Comparison of ENCODE assay signal across 9 mouse cellular contexts in the genomic region with DNA sequence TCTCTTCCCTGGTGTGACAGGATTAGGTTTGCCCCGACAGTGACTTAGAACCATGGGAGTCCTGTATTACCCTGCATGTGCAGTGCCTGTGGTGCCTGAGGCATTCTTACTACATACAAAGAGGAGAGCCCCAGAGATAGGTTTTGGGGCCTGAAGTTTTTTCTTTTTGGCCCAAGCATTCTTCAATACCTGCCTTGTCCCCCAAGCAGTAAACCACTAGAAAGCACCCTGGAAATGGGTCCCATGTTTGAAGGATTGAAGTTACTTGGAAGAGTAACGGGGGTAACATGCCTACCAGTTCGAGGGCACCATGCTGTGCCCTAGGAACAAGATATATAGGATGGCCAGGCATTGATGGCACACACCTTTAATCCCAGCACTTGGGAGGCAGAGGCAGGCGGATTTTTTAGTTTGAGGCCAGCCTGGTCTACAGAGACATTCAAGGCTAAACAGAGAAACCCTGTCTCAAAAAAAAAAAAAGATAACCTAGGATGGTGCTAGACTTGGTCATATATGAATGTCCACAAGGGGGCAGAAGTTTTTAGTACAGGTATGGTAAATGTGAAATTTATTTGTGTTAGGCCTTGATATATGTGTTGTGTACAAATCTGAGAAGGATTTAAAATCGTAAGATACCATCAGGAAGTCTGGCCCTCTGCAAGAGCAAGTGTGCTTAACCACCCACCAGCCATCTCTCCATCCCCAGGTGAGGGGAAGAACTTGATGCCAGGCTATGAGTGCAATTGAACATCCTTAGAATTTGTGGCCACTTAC. TPM values are rescaled to one million over a fixed set of nuclear protein-coding genes. Genes with fewer than 3 reads are reported as not detected.
DNase-seq lines count a peak whose midpoint lies in the region; ATAC-seq and TF ChIP-seq lines count a peak whose summit lies in the region.
"Had no signal": no experiment of that assay in that cellular context is flagged by ENCODE, and none has a peak within 500 bp of the region (broad histone marks: within the 10 kb centered on the region; RNA-seq: fewer than 3 reads in every experiment).

No protein-coding gene starts in this region.

- TF ChIP-seq CTCF in heart, adult 2 months (IDR thresholded peaks at IDR 0.05), result peak; percentile 75
- TF ChIP-seq CTCF in embryonic fibroblast, embryonic 13.5 days (IDR thresholded peaks at IDR 0.05; ENCODE audit: borderline replicate concordance, insufficient read depth, low read length), result no peak

- WGBS in heart, adult 2 months, result 70% methylated on average over 5 of the region's 5 CpGs
- 69% methylated on average over 5 of the region's 5 CpGs for WGBS in heart, embryonic 11.5 days (ENCODE audit: insufficient replicate concordance)

- H3K9me3 ChIP-seq in heart, embryonic 11.5 days (replicated peaks; ENCODE audit: control insufficient read depth, low read length), result no peaks in the 10 kb centered on the region
- H3K9me3 ChIP-seq: heart, embryonic 13.5 days had no signal

- peak; percentile 27; the same call in 1 of the 2 replicates for TF ChIP-seq POLR2A in heart, adult 2 months (IDR thresholded peaks at IDR 0.05; ENCODE audit: insufficient read depth, low read depth, low read length)
- peak; percentile 55 for TF ChIP-seq POLR2A in embryonic fibroblast, embryonic 13.5 days (IDR thresholded peaks at IDR 0.05; ENCODE audit: low read depth, low read length)

- H3K4me2 ChIP-seq in heart, embryonic 11.5 days, result no peak overlapping the region
- H3K4me2 ChIP-seq: heart, embryonic 13.5 days had no signal

- no peak for ATAC-seq in heart, embryonic 11.5 days (replicated peaks; ENCODE audit: insufficient number of reproducible peaks, low FRiP score, low TSS enrichment)
- no peak for ATAC-seq in frontal cortex, adult (ENCODE audit: low TSS enrichment)

- no peak overlapping the region for H3K9ac ChIP-seq in heart, adult 2 months (ENCODE audit: low read depth, low read length)
- no peak overlapping the region for H3K9ac ChIP-seq in heart, embryonic 11.5 days (ENCODE audit: low read depth, low read length)
- H3K9ac ChIP-seq: heart, embryonic 13.5 days had no signal

- 0 out of 2 replicates have a peak, but pooled peaks cover 1% of the 10 kb centered on the region for H3K79me2 ChIP-seq in heart, adult 2 months (replicated peaks; ENCODE audit: control insufficient read depth, insufficient read depth, low read length)

- H3K36me3 ChIP-seq in heart, adult 2 months (ENCODE audit: control insufficient read depth, insufficient read depth, low read length), result peaks cover 9% of the 10 kb centered on the region
- H3K36me3 ChIP-seq in heart, embryonic 11.5 days (ENCODE audit: control insufficient read depth, insufficient read depth, low read length), result peaks cover 17% of the 10 kb centered on the region

- H3K4me1 ChIP-seq in heart, adult 2 months (ENCODE audit: control insufficient read depth, insufficient read depth, low read length), result peaks cover 2% of the 10 kb centered on the region; the same call in 1 of the 2 replicates
- H3K4me1 ChIP-seq in heart, embryonic 11.5 days (ENCODE audit: control insufficient read depth, insufficient read depth, low read length), result peaks cover 9% of the 10 kb centered on the region
- no peaks in the 10 kb centered on the region; the same call in none of the 2 replicates for H3K4me1 ChIP-seq in embryonic fibroblast, embryonic 13.5 days (ENCODE audit: control insufficient read depth, insufficient read depth, low read length)

- DNase-seq in heart, adult 2 months, result no peak
- DNase-seq in thymus, postnatal 0 days (ENCODE audit: low spot score), result peak; percentile 68
- DNase-seq in thymus, postnatal 4 days, result no peak
- no peak for DNase-seq in right cerebral cortex, postnatal 25 days
- no peak for DNase-seq in layer of hippocampus, postnatal 36 days

- intact Hi-C loops in heart, adult 2 months (cut with DNase I), result loop anchor here (2.0 to 10.0 kb wide), 2 partner anchors 97 to 259 kb away; no protein-coding TSS in a partner anchor

- no peak overlapping the region for H3K4me3 ChIP-seq in heart, adult 2 months
- no peak overlapping the region for H3K4me3 ChIP-seq in heart, embryonic 11.5 days (ENCODE audit: low read depth, low read length)
- no peak overlapping the region for H3K4me3 ChIP-seq in embryonic fibroblast, embryonic 13.5 days (ENCODE audit: insufficient read depth, low read length)
- H3K4me3 ChIP-seq: heart, embryonic 13.5 days had no signal

- H3K27ac ChIP-seq in heart, adult 2 months, result no peak overlapping the region
- no peak overlapping the region for H3K27ac ChIP-seq in heart, embryonic 11.5 days (ENCODE audit: low read depth, low read length)
- no peak overlapping the region for H3K27ac ChIP-seq in embryonic fibroblast, embryonic 13.5 days (ENCODE audit: insufficient read depth, low read length)
- H3K27ac ChIP-seq: heart, embryonic 13.5 days had no signal

- no peak for TF ChIP-seq EP300 in heart, adult 2 months (IDR thresholded peaks at IDR 0.05; ENCODE audit: insufficient read depth, low read depth, low read length)

- no peaks in the 10 kb centered on the region for H3K27me3 ChIP-seq in heart, adult 2 months (ENCODE audit: control insufficient read depth, insufficient read depth, low read length)
- no peaks in the 10 kb centered on the region for H3K27me3 ChIP-seq in heart, embryonic 11.5 days (ENCODE audit: control insufficient read depth, insufficient read depth, low read length)
- H3K27me3 ChIP-seq: heart, embryonic 13.5 days had no signal

RNA-seq across cellular contexts. Expression of gene Rpl13, which starts 3.6 kb away (rescaled TPM):
- 100 to 1,000 TPM; 418 to 463 TPM for total RNA-seq in heart, adult 2 months (2021)
- polyA plus RNA-seq in heart, adult 2 months (2012; rRNA removed), result 440 and 616 TPM in 2 replicates
- polyA plus RNA-seq in heart, embryonic 11.5 days (2014; fragmentation: Nextera tagmentation; extraction: Ambion mirVana), result 1,217 and 1,331 TPM in 2 replicates
- 1,818 and 1,880 TPM in 2 replicates for polyA plus RNA-seq in thymus, postnatal 0 days (2015; fragmentation: Nextera tagmentation; extraction: Ambion mirVana)
- 1,585 and 1,789 TPM in 2 replicates for polyA plus RNA-seq in embryonic fibroblast, embryonic 13.5 days (2011; ENCODE audit: insufficient read length, low read depth, missing spikeins)
- 100 to 1,000 TPM; 391 to 451 TPM for total RNA-seq in layer of hippocampus, postnatal 36 days (2021)

RNA-seq across cellular contexts. Expression of gene Cpne7, which starts 11.4 kb away (rescaled TPM):
- total RNA-seq in heart, adult 2 months (2021), result under 1 TPM; 0.18 to 0.91 TPM
- 0.91 and 1.7 TPM in 2 replicates for polyA plus RNA-seq in heart, adult 2 months (2012; rRNA removed)
- 0.27 and 0.31 TPM in 2 replicates for polyA plus RNA-seq in heart, embryonic 11.5 days (2014; fragmentation: Nextera tagmentation; extraction: Ambion mirVana)
- 0.22 and 0.31 TPM in 2 replicates for polyA plus RNA-seq in thymus, postnatal 0 days (2015; fragmentation: Nextera tagmentation; extraction: Ambion mirVana)
- polyA plus RNA-seq in embryonic fibroblast, embryonic 13.5 days (2011; ENCODE audit: insufficient read length, low read depth, missing spikeins), result 0.80 and 0.90 TPM in 2 replicates
- 100 to 1,000 TPM; 305 to 318 TPM for total RNA-seq in layer of hippocampus, postnatal 36 days (2021)

RNA-seq across cellular contexts. Expression of gene Spg7, which starts 43.0 kb away (rescaled TPM):
- 10 to 100 TPM; 74.4 to 88.2 TPM for total RNA-seq in heart, adult 2 months (2021)
- 95.9 and 113 TPM in 2 replicates for polyA plus RNA-seq in heart, adult 2 months (2012; rRNA removed)
- polyA plus RNA-seq in heart, embryonic 11.5 days (2014; fragmentation: Nextera tagmentation; extraction: Ambion mirVana), result 48.7 and 49.4 TPM in 2 replicates
- 48.2 and 49.5 TPM in 2 replicates for polyA plus RNA-seq in thymus, postnatal 0 days (2015; fragmentation: Nextera tagmentation; extraction: Ambion mirVana)
- 52.4 and 80.7 TPM in 2 replicates for polyA plus RNA-seq in embryonic fibroblast, embryonic 13.5 days (2011; ENCODE audit: insufficient read length, low read depth, missing spikeins)
- total RNA-seq in layer of hippocampus, postnatal 36 days (2021), result 10 to 100 TPM; 54.9 to 61.1 TPM

RNA-seq across cellular contexts. Expression of gene Sult5a1, which starts 52.4 kb away (rescaled TPM):
- under 1 TPM; 0.27 to 0.91 TPM for total RNA-seq in heart, adult 2 months (2021)
- 2.3 and 5.3 TPM in 2 replicates for polyA plus RNA-seq in heart, adult 2 months (2012; rRNA removed)
- polyA plus RNA-seq in heart, embryonic 11.5 days (2014; fragmentation: Nextera tagmentation; extraction: Ambion mirVana), result 6.6 and 8.1 TPM in 2 replicates
- polyA plus RNA-seq in thymus, postnatal 0 days (2015; fragmentation: Nextera tagmentation; extraction: Ambion mirVana), result 3.7 and 3.8 TPM in 2 replicates
- polyA plus RNA-seq in embryonic fibroblast, embryonic 13.5 days (2011; ENCODE audit: insufficient read length, low read depth, missing spikeins), result 1.1 TPM in 1 of 2 replicates, not detected in the other
- total RNA-seq in layer of hippocampus, postnatal 36 days (2021), result 1 to 10 TPM; 1.6 to 2.2 TPM
